Mouse (Mus musculus): ENCODE measurements at regions not wholly inside any gene's neighbourhood (a gene's known extent, or its start where the extent isn't known, plus 50 kb on each side); places are given as distances from the start of the nearest gene placed in this dataset.

DNA sequence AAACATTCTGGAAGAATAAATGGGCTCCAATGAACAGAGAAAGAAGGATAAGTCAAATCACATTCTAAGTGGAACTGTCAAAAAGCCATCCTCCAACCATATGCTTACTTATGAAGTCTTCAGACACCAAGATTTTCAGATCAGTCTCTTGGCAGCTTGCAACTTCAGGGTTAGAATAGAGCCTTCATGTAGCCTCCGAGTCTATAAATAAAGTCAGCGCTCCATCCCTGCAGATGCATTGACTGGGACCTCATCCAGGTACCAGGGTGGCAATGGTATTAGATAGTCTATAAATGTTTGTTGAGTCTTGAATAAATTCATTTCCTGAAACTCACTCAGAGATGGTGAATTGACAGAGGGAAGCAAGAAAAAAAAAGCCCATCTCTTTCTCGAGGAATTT lies 107.2 kb upstream of the Eepd1 start:
- DNase-seq (ENCODE audit: low read depth, low spot score) = peak; percentile 32

DNA sequence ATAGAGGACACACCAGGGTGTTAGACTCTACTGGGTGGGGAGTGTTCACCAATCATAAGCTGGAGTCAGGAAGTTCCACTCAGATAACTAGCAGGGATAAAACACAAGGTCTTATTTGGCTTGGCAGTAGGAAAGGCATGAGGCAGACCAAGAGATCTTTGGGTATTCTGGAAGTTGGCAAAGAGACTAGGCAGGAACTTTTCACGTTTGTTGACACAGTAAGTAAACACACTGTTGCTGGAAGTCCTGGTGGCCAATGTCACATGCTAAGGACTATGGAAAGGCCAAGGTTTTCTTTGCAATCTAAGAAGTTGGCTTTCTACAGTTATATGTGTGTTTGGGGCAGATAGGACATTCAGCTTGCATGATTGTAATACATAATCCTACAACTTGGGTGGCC lies 105.1 kb upstream of the Eepd1 start:
- no peak for DNase-seq (ENCODE audit: low read depth, low spot score)

DNA sequence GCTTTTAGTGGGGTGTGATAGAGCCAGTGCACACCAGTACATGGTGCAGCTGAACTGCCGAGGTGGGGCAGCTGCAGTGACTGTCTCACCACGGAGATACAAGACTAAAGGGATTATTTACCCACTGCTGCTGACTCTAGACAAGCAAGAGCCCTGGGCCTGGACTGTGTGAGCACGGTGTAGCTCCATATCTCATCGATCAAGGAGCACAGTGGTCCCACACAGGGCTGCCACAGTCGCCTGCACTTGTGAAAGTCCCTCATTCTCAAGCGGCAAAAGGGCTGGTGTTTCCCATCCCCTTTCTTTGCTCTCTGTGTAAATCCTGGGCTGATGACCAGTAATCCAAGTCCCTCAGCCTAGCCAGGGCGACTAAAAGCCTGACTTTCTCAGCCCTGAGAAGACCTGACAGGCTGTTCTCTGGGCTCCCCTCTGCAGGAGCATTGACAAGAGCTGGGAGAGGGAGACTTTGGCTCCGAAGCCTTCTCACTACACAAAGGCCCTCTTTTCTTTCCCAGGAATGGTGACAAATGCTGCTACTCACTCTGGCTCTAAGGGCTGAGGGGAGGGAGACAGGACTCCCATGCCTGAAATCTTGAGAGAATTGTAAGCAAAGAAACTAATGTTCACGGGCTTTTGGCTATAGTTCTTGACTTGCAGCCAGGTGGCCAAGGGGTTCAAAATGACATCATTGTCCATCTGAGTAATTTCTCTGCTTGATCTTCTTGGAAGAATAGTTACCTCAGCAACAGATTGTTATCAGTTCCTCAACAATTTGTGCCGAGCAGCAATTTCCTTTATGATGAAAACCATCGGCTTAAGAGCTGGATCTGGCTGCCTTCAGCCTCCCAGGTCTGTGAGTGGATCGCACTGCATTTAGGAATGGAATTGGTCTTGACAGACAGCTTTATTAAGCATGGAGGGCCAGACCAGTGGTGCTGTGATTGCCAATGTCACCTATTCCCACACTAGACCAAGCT lies 103.3 kb upstream of the Eepd1 start:
- peak; percentile 69 for DNase-seq (ENCODE audit: low read depth, low spot score)

DNA sequence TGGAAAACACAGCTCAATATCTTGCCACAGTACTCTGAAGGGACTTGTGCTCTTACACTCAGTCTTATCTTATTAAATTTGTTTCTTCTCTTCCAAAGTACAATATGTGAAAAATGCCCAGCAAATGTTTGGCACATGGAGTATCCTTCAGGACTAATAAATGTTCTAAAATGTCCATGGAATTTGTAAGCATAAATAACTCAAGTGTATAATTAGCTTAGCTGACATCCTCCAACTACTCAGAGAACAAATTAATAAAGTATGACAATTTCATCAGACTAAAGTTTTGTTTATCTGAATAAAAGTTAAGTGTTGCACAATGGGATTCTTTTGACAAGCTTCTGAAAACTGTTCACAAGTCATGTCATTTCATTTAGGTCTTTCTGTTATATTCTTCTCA lies 96.0 kb upstream of the Eepd1 start:
- no peak for DNase-seq (ENCODE audit: low read depth, low spot score)

DNA sequence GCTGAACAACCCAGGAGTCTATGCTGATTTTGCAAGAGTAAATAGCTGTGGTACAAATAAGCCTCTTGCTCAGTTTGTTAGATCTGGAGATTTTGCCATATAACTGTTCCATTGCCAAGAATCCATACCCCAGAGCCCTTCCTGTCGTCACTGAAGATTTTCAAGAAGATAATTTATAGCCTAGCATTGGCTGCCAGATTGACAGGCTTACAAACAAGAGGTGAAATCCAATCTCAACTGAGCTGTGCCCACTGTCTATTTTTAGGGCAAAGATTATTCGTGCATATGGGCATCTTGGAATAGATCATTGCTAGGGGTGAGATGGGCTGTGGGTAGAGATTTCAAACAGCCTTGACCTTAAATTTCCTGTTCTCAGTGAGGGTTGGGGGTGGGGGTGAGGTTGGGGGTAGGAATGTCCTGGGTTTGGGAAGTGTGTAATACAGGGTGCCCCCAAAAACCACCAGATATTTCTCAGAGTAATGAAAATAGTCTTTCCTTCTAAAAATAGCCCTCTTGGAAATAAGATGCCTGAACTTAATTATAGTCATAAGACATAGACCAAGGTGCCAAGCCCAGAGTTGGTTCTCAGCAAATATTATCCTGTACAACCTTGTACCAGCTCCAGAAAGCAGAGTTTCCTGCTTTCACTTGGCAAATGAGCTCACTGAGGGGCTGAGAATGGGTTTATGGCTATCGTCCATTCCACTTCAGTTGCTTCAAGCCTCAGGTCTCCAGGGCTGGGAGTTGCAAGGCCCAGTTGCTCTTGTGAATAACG lies 93.3 kb upstream of the Eepd1 start:
- DNase-seq (ENCODE audit: low read depth, low spot score) = no peak

DNA sequence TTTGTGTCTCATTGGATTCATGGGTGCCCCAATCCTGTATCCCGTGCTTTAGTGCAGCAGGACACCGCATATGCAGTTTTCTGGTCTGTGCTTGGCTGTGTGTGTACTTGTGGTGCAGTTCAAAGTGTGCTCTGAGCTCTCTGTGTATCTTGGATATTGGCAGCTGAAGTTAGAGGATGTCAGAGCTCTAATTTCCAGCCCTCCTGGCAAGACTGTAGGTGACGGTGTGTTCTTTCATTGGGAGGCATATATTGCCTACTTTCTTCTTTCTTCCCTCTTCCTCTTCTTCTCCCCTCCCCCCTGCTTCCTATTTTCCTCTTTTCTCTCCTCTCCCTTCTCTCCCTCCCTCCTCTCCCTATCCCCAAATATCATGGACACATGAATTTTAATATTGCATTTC lies 92.0 kb upstream of the Eepd1 start:
- DNase-seq (ENCODE audit: low read depth, low spot score) = no peak

DNA sequence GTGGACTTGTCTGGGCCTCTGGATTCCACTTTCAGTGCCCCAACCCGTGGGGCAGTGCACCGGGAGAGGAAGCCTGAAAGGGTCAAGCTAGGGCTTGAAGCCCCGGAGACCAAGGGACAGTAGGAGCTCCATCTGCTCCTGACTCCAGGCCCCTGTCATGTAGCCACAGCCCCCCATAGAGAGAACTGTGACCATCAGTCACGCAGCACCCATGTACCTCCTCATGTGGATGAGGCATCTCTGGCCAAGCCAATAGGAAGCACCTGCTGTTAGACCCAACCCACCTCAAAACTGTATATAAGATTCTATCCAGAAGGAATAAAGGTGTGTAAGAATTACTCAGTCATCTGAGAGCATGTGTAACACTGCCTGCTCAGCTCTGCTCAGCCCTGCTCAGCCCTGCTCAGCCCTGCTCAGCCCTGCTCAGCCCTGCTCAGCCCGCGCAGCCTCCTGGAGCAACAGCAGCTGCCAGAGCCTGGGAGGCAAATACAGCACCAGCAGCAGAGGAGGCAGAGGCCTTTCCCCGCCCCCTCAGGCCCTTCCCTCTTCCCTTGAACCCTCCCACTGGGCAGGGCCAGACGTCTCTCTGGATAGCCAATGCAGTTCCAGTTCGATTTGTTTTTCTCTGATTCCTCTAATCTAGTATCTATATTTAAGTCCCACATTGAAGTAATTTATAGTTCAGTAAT lies 80.6 kb upstream of the Eepd1 start:
- DNase-seq (ENCODE audit: low read depth, low spot score) = no peak

DNA sequence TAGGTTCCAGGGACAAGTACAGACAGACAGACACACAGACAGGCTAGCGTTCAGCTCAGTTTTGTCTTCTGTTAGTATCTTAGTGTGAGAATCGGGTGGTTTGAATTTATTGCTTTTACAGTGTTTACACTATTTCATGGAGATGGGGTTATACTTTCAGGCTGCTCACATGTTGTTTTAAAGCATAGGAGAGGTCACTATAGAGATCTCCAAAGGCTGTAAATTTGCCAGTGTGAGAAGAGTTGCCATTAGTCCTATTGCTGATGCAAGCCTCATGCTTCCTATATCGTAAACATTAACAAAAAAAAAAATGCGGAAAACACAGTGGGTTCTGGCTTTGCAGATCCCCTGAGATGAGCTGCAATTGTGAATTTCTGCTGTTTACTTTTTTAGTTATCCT lies 75.5 kb upstream of the Eepd1 start:
- DNase-seq (ENCODE audit: low read depth, low spot score) = no peak

DNA sequence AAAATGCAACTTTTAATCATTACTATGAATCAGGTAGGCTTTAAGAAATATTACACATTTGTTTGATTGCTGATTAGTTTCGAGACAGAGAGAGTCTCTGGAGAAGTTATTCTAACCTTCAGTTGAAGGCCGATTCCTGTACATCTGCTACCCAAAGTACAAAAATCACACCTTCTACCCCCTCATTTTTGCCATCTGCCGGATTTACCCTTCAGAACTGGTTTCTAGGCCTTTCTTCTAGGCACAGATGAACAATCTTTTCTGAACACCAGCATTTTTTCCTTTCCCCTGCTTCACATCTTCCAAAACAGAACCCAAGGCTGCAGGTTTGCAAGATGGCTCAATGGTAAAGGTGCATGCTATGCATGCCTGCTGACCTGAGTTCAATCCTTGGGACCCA lies 72.8 kb upstream of the Eepd1 start:
- no peak for DNase-seq (ENCODE audit: low read depth, low spot score)

DNA sequence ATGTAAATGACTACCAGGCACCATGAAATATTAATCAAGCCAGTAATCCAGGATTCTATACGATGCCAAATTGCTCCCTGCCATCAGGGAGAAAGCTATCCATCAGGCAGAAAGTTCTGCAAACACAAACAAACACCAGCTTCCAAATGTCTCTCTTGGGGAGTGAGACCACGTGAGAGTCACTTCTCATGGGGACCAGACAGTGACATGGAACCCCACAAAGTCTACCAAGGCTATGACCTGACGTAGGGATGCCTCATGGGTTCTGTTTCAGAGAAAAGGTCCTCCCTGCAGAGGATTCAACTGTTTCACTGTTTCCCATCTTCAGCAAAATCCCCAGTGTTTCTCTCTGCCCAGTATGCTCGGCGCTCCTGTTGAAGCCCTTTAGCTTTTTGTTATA lies 71.6 kb upstream of the Eepd1 start:
- no peak for DNase-seq (ENCODE audit: low read depth, low spot score)

DNA sequence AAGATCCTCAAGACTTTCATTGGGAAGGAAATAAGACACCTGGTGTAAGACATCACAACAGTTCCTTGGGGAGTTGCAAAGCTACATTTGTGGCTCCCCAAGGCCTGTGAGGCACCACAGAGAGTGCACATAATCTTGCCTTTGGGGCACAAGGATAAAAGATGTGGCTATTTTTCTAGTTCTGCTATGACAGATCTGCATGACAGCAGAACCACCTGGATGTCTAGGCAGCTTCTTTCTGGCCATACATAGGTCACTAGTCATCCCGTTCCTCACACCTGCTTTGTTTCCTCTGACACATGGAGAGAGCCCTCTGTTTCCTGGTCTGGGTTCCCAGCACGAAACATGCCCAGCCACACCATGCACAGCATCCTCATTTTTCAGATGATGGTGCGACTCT lies 67.5 kb upstream of the Eepd1 start:
- DNase-seq (ENCODE audit: low read depth, low spot score) = no peak

DNA sequence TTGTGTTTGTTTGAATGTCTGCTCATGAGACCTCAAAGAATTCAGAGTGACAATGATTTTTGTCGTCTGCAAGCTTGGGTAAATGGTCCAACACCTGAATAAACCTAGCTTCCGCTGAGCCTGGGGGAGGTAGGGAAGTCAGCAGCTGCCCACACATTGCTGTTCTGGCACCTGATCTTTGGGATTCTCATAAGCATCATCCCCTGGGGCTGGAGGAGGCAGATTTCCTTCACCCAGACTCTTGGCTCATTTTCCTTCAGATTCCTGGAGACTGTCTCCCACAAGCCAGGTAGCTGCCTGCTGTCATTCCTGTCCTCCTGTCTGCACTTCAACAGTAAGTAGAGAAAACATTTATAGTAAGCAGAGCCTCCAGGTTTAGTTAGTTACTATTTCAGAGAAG lies 67.0 kb upstream of the Eepd1 start:
- DNase-seq (ENCODE audit: low read depth, low spot score) = no peak

DNA sequence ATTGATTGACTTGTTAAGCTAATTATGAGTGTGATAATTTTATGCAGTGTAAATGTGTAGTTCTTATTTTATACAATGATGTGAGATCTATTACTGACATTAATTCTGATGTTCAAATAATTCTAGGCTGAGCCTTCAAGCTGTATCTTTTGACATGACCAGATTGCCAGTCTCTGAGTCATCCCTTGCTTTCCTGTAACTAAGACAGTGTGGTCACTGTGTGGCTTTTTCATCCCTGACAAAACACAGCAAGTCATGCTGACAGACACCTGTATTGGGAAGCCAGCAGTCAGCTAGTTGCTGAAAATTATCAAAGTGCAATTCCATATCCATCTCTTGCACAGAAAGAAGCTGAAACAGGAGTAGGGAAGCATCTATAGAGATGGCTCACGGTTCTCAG lies 54.4 kb upstream of the Eepd1 start:
- no peak for DNase-seq (ENCODE audit: low read depth, low spot score)

DNA sequence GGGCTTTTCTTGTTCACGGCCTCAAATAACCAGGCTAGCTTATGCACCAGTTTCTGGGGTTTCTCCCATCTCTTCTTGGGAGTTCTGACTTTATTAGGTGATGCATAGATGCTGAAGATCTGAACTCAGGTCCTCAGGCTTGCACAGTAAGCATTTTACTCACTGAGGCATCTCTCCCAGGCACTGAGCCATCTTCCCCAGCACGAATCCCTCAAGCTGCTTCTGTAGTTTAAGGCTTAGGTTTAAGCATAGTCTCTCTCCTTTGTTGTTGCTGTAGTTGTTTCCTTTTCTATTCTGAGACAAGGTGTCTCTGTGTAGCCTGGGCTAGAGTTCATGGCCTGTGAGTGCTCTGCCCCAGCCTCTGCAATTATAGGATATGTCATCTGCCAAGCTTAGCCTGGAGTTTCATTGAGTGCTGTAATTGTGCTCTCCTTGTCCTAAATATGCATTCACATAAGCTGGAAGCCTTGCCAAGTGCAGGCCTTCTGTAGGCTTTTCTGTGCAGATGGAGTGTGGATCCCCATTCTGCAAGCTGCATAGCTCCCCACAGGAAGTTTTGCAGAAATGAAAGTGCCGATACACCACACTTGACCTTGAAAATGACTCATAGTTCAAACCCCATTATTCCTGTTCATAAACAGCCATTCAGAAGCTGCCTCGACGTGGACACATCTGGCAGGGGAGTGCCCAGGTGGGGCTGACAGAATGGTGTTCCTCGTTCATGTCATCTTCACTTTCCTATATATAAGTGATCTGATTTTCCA lies 51.7 kb upstream of the Eepd1 start:
- no peak for DNase-seq (ENCODE audit: low read depth, low spot score)
